Mouse (Mus musculus) kidney, postnatal 25 days (tissue): ENCODE results near the gene Zfp524.
"Not testable (repeated sequence)": the region's sequence is repeated elsewhere in the genome, so short reads cannot be mapped to it uniquely, and the experiment has no call there.

Experiments
- DNase-seq, 2 experiments: peaks; one replicate each; pipeline ENCODE4 v3.0.0; 2021; ENCODE audit warnings: mixed read lengths in 2 of 2

The Zfp524 gene

DNA sequence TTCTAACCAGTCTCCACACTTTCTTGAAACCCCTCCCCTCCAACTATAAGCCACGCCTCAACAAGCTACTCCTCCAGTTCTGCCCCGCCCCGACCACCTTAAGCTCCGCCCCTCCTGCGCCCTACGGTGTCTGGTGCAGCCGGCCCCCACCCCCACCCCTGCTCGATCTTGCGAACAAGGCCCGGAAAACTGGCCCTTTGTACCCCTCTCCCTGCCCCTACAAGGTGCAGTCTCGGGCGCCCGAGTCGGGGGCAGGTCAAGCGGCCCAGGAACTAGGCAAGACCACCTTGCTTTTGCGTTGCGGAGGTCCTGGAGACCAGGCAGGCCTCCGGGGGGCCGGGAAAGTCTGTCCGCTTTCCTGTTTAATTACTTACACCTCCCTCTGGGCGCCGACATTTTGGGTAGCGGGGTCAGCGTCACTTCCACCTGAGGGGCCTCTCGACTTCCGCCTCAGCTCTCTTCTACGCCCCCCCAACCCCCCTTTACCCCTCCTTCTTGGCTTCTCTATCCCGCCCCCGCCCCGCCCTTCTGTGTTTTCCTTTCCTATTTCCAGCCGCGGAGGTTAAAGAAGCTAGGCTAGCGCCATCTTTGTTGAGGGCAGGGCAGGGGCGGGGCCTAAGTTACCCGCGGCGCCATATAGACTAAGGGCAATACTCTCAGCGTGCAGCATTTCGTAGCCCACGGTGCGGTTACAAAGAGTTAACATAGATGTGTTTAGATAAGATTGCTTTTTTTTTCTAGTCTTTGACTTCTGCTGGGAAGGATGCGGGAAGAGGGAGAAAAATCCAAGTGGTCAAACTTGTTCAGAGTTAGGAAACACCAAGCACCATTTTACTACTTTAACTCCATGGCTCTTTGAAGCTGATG is at the start of gene Zfp524, which contains the start of gene Fiz1:
Zfp524 (plus strand) TSS at position 165 of the 867 bp plus-strand sequence.
Fiz1 (minus strand) TSS at position 447 of the 867 bp plus-strand sequence.
- peak; percentile 97 to 98 for DNase-seq

DNA sequence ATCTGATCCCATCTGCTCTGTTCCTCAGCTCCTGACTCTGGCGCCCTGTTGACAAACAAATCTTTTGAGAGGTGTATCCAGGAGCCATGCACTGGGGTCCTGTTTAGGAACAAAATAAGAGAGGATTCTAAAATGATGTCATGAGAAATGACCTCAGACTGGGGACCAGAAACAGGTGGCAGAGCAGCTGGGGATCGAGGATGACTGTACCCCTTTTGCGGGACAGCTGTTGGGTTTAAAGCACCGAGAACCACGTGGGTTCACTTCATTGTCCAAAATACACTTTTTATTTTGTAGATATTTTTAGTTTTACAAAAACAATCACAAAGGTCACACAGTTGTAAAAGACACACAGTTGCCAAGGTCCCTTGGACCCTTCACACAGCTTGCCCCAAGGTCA is 49.2 kb upstream of the Zfp524 start:
- no peak for DNase-seq

DNA sequence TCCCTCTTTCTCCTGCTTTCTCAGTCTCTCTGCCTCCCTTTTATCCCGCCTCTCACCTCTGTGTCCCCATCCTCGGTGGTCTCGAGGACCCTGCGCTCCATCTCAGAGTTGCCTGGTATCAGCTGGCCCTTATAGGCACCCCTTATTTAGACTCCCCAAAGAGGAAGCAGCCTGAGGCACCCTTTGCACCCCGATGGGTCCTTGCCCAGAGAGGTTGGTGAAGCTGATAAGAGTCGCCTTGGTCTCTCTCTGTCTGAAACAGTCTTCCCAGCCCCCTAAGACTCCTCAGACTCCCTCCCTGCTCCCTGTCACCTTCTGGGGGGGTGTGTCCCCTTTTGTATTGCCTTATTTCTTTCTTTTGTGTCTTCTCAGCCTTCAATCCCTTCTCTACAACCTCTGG is 43.1 kb upstream of the Zfp524 start, which contains the start of gene Sbk3:
Sbk3 (minus strand) TSS at position 101 of the 400 bp plus-strand sequence.
- no peak for DNase-seq

DNA sequence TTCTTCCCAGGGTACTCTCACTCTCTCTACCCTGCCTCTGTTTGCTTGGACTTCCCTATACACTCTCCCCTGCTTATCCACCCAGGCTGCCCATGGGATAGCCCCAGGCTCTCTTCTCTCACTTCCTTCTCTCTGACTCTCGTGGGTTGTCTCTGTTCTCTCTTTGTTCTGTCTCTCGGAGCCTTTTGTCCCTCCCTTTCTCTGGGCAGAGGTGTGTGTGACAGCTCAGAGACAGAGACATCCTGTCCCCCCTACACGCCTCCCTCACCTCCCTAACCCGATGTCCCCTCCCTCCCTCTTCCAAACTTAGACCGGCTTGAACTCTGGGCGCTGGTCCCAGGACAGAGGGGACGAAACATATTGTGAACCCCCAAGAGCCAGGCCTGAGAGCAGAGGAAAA is 42.5 kb upstream of the Zfp524 start:
- DNase-seq, result no peak

DNA sequence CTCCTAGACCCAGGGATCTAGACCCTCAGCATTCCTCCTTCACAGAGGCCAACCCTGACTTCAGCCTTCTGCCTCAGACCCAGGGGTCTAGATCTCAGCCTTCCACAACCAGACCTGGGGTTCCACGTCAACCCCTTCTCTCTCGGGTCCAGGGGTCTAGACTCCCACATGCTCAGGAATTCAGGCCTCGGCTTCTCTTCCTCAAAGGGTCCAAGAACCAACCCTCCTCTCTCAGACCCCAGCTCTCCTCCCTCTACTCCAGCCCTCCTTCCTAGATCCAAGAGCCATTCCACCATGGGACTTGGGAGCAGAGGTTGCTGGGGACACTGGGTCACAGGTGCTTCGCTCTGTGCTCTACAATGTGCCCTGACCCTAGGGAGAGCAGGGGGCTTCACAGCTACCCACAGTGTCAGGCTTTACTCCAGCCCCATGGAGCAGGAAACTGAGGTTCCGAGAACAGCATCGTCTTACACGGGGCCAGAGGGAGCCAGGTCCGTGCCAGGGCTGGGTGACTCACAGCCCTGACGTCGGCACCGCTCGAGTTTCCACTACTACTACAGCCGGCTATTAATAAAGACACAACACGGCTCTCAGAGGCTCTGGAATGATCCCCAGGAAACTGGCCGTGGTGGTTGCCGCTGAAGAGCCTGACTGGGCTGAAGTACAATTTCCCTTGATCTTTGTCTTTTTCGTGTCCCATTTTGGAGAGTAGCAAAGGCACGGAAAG is 41.7 kb upstream of the Zfp524 start:
- DNase-seq, result peak; percentile 13 to 17

DNA sequence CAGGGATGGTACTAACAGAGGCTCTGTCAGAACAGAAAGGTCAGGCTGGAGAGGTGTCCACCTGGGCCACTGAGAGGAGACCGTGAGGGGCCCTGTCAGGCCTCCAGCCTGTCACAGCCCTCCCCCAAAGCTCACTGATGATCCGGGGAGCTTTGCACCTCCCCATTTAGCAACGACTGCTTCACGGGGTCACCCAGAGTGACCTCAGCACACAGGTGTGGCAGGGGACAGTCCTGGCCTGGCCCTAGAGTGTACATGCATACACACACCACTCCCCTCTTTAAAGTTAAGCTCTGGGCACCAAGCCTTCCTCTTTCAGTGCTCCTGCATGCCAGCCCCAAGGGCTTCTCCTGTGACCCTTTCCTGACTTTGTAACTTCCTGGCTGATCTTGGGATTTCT is 38.8 kb upstream of the Zfp524 start:
- peak in 1 of 2 experiments; percentile 12 for DNase-seq

DNA sequence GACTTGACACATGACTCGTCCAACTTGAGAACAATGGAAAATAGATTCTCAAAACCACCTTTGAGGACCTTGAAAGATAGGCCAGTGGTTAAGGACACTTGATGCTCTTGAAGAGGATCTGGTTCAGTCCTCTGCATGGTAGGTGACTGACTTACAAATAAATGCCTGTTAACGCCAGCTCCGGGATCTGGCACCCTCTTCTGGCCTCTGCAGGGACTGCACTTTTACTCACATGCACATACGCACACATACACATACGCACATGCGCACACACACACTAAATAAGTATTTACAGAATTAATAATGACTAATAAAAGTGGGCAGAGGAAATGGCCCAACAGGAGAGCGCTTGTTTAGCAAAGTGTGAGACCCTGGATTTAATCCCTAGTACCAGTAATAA is 37.4 kb upstream of the Zfp524 start:
- no peak for DNase-seq

DNA sequence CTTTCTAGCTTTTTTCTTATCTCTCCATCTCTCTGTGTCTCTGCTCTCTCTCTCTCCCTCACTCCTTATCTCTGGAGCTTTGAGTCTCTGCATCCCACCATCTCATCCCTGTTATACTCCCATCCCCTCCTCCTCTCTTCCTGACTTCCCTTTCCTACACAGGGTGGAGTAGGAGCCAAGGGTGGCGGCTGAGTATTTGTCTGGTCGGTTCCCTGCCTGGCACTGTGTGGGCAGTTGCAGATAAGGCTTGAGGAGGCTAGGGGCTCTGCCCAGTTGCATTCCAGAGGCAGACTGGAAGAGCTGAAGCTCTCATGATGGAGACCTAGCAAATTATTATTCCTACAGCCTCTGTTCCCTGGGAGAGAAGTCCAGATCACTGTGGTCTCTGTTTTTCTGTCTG is 26.0 kb upstream of the Zfp524 start:
- DNase-seq, result no peak

DNA sequence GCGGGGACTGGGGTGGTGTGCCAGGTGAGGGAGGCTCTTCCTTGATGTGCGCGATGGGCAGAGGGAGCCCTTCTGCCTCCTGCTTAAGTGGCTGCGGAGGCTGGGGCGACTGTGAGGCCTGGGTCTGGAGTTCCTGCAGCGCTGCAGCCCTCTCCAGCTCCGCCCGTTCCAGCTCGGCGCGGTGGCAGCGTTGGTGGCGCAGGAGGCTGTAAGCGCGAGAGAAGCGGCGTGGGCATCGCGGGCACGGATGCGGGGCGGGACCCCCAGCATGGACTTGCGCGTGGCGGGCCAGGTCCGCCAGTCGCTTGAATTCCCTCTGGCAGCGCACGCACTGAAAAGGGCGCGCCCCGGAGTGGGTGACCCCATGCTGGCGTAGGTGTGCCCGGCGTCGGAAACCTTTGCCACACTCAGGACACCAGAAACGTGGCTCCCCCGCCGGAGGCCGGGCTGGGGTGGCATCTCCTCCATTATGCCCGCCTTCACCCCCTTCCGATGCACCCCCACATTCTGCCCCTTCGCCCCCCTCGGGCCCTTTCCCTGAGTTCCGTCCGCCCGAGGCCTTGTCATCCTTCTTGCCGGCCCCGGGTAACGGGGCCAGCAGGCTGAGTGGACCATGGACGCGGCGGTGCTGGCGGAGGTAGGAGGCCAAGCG is 20.7 kb upstream of the Zfp524 start:
- no peak for DNase-seq

DNA sequence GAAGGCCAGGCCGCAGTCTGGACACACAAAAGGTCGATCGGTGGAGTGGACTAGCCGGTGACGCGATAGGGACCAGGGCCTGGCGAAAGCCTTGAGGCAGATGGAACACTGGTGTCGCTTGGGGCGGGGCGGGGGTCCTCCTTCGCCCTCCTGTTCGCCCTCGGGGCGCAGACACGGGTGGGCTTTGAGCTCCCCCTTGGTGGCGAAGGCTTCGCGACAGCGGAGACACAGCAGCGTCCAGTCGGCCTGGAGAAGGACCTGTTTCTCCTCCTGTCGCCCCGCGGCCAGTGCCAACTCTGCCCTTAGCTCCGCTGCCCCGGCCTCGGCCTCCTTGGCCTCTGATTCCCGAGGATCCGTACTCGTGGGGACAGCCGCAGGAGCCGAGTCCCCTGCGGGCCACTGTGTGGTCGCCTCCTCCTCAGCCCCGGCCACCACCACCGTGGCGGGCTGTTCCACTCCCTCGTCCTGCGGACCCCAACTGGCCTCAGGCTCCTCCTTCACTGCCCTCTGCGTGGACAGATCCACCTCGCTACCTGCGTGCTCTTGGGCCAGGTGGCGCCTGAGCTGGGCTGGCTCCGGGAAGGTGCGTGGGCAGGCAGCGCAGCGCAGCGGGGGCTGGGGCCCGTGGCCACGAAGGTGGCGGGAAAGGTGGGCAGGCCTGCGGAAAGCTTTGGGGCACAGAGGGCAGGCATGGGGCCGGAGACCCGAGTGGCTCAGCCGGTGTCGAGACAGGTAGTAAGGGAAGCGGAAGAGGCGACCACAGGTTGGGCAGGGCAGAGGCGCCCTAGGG is 20.0 kb upstream of the Zfp524 start:
- DNase-seq, result peak in 1 of 2 experiments; percentile 41

DNA sequence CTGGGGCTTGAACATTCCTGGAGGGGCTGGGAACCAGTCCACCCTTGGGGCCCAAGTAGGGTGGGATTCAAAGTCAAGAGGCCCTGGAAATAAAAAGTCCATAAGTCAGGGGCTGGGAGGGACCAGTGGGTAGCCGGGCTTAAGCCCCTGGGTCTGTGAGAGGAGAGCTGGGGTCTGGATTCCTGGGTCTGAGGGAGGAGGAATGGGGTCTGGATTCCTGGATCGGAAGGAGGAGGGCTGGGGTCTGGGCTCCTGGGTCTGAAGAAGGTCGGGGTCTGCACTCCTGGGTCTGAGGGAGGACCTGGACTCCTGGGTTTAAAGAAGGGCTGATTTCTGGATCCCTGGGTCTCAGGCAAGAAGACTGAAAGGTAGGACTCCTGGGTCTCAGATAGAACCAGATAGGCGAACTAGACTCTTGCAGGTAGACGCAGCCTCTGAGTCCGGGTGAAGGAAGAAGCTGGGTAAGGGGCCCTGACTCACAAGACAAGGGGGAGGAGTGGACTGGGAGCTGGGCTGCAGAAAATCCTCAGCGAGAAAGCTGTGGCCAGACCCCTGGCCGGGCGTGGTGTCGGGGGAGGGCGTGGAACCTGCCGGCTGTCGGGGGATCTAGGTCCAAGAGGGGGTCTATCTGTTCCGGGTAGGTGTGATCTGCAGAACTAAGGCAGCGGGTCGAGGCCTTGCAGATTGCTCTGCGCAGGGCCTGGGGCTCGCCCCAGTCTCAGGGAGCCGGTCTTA is 18.8 kb upstream of the Zfp524 start:
- DNase-seq, result no peak

DNA sequence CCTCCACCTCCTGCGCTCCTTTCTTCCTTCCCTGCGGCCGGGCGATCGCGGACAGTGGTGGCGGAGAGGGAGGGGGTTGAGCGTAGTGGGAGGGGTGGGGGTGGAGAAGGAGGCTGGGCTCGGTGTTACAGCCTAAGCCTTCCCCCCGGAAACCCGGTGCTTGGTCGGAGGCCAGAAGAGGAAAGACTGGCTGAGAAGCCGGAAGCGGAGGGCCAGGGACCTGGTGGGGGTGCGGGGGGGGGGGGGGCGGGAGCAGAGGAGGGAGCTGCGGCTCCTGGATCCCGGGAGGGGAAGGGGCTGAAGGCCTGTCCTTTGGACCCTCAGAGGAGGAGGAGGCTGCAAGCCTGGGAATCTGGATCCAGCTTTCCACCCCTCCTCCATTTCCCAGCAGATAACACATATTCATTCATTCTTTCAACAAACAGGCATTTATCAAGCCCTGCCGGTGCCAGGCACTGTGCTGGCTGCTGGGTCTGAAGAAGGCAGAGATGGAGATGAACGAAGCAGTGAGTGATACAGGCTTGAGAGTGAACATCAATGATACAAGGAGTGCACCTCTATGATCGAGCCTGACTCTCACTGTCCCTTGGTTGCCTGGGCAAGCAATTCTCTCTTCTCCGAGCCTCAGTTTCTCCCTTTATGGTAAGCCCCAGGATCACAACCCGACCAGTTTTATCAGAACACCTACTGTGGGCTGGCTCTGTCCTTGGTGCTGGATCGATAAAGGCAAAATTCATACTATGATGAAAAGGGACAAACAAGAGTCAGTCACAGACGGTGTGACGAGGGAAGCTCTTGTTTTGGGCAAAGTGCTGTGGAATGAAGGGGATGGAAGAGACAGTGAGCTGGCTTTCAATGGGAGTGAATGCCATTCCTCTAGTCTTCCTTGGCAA is 18.0 kb upstream of the Zfp524 start, which contains the start of gene Zfp579:
Zfp579 (minus strand) TSS at position 156 of the 893 bp plus-strand sequence.
- DNase-seq, result peak; percentile 93 to 95

DNA sequence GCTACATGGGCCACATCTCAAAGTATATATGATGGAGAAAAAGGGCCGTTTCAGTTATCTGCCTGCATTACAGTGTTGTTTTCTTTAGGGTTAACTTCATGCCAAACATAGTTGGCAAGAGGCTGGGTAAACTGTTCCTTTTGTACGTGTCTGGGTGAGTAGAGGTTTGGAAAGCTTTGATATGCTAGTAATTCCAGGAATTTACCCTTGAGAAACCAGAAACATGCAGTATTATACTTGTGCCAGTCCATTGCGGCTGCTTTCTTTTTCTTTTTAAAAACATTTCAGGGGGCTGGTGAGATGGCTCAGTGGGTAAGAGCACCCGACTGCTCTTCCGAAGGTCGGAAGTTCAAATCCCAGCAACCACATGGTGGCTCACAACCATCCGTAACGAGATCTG is 17.3 kb upstream of the Zfp524 start:
- no peak for DNase-seq

DNA sequence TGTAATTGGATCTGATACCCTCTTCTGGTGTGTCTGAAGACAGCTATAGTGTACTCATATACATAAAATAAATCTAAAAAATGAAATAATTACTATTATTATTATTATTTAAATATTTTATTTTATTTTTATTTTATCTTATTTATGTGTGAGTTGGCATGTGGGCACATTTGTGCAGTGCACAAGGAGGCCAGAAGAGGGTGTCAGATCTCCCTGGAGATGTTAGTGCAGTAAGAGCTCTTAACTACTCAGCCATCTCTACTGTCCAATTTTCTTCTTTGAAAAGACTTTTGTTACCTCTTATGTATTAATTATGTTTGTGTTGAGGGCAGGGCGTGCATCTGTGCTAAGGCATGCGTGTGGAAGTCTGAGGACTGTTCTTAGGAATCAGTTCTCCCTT is 14.3 kb upstream of the Zfp524 start:
- peak; percentile 43 to 45 for DNase-seq

DNA sequence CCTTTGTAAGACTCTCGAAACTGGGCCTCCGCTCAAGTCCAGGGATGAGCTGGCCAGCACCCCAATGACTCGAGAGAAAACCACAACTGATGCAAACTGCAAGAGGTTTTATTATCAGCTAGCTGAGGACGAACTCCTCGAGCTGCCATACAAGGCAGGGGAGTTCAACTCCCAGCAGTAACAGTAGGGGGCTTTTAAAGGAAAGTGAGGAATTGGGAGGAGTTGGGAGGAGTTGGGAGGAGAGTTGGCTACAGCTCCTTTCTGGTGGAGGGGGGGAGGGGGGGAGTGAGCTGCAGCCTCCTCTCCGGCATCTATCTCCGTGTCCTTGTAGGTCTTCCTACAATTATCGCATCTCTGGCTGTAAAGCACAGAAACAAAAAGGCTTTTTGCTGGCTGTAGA is 11.3 kb upstream of the Zfp524 start:
- DNase-seq, result not testable (repeated sequence)

DNA sequence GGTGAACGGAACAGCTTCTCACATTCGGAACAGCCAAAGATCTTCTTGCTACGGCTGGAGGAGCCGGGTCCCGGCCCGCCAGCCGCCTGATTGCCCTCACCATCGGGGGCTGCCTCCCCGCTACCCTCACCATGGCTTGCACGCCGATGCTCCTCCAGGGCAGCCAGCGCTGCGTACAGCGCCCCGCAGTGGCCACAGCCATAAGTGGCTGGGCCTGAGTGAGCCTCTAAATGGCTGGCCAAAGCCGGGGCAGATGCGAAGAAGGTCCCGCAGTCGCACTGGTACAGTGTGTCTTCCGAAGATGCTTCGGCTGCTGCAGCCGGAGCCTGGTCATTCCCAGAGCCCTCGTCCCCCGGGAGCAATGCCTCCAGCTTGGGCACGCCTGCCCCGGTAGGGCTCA is 6.0 kb upstream of the Zfp524 start:
- no peak for DNase-seq

DNA sequence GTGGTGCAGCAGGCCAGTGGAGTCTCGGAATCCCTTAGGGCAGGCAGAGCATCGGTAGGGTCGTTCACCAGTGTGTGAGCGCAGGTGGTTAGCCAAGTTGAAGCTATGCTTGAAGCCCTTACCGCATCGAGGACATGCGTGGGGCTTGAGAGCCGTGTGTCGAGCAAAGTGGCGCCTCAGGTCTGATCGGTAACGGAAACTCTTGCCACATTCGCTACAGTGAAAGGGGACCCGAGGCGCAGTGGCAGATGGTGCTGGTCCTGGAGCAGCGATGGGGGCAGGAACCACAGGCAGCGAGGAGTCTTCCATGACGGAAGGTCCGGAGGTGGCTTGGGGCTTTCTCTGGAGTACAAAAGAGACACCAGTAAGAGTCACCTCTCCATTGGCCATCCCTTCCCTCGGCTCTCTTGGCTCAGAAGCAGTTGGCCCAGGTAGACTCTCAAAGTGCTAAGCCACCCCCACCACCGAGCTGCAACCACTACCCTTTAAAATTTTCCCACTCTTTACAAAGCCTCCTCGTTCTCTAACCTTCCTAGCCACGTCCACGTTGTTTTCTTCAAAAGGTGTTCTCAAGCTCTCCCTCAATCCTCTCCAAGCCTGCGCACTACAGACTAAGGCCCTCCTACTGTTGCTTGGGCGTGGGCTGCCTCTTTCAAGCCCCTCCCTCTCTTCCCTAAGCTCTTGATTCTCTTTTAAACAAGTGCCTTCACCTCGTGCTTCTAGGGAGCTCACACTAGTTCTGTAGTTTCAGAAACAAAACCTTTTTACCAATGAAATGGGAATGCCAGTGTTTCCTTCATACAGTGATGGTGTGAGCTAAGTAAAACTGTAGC is 1.3 kb upstream of the Zfp524 start:
- no peak for DNase-seq

DNA sequence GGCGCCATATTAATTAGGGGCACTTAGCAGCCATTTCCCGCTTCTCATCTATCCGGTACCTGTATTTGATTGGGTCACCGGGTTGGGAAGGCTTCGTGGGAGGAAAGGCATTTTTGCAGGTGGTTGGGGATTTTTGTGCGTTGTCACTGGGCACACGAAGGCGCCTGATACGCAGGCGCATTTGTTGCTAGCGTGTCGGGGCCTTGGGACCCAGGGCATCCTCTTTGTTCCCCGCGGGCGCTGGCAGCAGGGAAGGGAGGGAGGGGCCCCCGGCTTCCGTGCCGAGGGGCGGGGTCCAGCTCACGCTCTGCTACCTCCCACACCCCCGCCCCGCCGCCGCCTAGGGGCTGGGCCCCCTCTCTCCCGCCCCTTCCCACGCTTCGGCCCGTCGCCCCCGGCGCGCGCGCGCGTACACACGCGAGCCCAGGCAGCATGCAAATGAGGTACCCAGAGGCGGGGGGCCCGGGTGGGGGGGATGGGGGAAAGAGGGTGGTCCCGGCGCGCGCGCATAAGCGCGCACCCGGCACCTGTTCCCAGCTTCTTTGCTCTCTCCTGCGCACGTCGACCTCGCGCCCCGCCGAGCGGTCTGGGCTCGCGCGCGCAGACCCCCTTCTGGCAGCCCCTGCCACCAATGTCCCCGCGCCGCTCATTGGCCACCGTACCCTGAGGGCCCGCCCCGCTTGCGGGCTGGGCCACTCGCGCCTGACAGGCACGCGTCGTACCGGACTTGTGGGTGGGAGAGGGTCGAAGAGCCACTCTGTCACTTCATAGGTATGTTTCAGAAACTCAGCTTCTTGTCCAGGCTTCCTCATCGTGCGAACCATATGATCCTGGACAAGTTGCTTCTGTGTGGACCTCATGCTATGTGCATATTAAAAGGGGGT is 1.1 kb downstream of the Zfp524 start, which contains the start of gene Gm44973:
Gm44973 (plus strand) TSS at position 379 of the 884 bp plus-strand sequence.
- DNase-seq, result peak; percentile 96 to 98
